Mouse (Mus musculus): ENCODE results near the gene Avpr1b.

GRCm38 (mm10) chr1:131640062-131640461, 41.0 kb downstream of the Avpr1b start:
- TF ChIP-seq CTCF (IDR thresholded peaks at IDR 0.05; ENCODE audit: low read depth) (no peak), EP300 (optimal IDR thresholded peaks at IDR 0.05) (no peak)
